Mouse (Mus musculus): ENCODE data around the gene Lrrc40. TPM values are rescaled to one million over a fixed set of nuclear protein-coding genes. Genes with fewer than 3 reads are reported as not detected.

Lrrc40 gene
- total RNA-seq (2012; rRNA removed) (61.3 and 64.3 TPM in 2 replicates), total RNA-seq (2014; rRNA removed) (232 and 247 TPM in 2 replicates), polyA plus RNA-seq (2012; ENCODE audit: insufficient read length, low read depth) (94.6 and 144 TPM in 2 replicates)

GRCm38 (mm10) chr3:158036329-158036988 is at the start of gene Lrrc40, which contains the start of gene Srsf11:
Gene Lrrc40, plus strand, starts transcription at chr3:158036662.
Gene Srsf11, minus strand, starts transcription at chr3:158036639.
- H3K4me1 ChIP-seq (ENCODE audit: control insufficient read depth in 1 of 2, insufficient read depth in 2 of 2) = peaks cover 4 to 68% of the 10 kb centered on the region in 2 experiments
- peak within 1 kb of the TSS; percentile 84 for H3K9ac ChIP-seq (ENCODE audit: insufficient read depth, low read depth)
- peak within 1 kb of the TSS; percentile 78 to 96 (median 87) for H3K4me3 ChIP-seq (replicated peaks in 1 of 3; ENCODE audit: low read depth in 2 of 3, low read length in 2 of 3, poor library complexity in 1 of 3)
- peaks cover 81% of the 10 kb centered on the region for H3K79me2 ChIP-seq (replicated peaks; ENCODE audit: control insufficient read depth, extremely low read depth, insufficient read depth, poor library complexity, severe bottlenecking)
- H3K27me3 ChIP-seq (replicated peaks) = no peaks in the 10 kb centered on the region
- peak; percentile 100 for DNase-seq (ENCODE audit: extremely low read depth)
- in situ Hi-C loops (cut with MboI; ENCODE audit: low pct_ligation_motif_present, low pct_unique_long_range_greater_than_20kb, low sequenced_read_pairs) = no loop called here
- peak within 1 kb of the TSS; percentile 96 for H3K4me2 ChIP-seq (ENCODE audit: insufficient read depth, low read depth, poor library complexity, severe bottlenecking)
- dilution Hi-C loops (cut with MboI; ENCODE audit: extremely low pct_ligation_motif_present, extremely low pct_unique_long_range_greater_than_20kb, low sequenced_read_pairs) = no loop called here
- H3K9me3 ChIP-seq (replicated peaks; ENCODE audit: low read length) = no peaks in the 10 kb centered on the region
- no peak for TF ChIP-seq BHLHE40 (IDR thresholded peaks at IDR 0.05; ENCODE audit: low read depth, low read length)
- TF ChIP-seq JUND (conservative IDR thresholded peaks at IDR 0.05; ENCODE audit: low read depth, low read length) = no peak
- no peak for TF ChIP-seq ZNF384 (IDR thresholded peaks at IDR 0.05; ENCODE audit: low read depth, low read length)
- TF ChIP-seq ZC3H11A (IDR thresholded peaks at IDR 0.05; ENCODE audit: low read depth, low read length) = no peak
- peak; percentile 3; the same call in 1 of the 2 replicates for TF ChIP-seq JUN (IDR thresholded peaks at IDR 0.05; ENCODE audit: insufficient read depth, low read depth, low read length)
- no peak for TF ChIP-seq RCOR1 (conservative IDR thresholded peaks at IDR 0.05; ENCODE audit: low read depth, low read length)
- TF ChIP-seq MEF2A (IDR thresholded peaks at IDR 0.05; ENCODE audit: borderline replicate concordance, low read depth, low read length) = peak; percentile 86
- TF ChIP-seq NELFE (IDR thresholded peaks at IDR 0.05; ENCODE audit: low read depth, low read length) = peak; percentile 93
- TF ChIP-seq NRF1 (IDR thresholded peaks at IDR 0.05; ENCODE audit: low read depth, low read length) = peak; percentile 74
- no peak for TF ChIP-seq SMC3 (IDR thresholded peaks at IDR 0.05; ENCODE audit: low read depth, low read length)
- TF ChIP-seq SIN3A (IDR thresholded peaks at IDR 0.05; ENCODE audit: low read length) = peak; percentile 97
- peak; percentile 95 for TF ChIP-seq HCFC1 (IDR thresholded peaks at IDR 0.05; ENCODE audit: low read depth, low read length)
- peak; percentile 95 for TF ChIP-seq KAT2A (IDR thresholded peaks at IDR 0.05; ENCODE audit: insufficient replicate concordance, low read length)
- peak; percentile 90; the same call in 1 of the 2 replicates for TF ChIP-seq POLR2AphosphoS2 (IDR thresholded peaks at IDR 0.05; ENCODE audit: low read depth, low read length)
- peak; percentile 97 for TF ChIP-seq POLR2A (IDR thresholded peaks at IDR 0.05; ENCODE audit: low read depth, low read length)
- TF ChIP-seq ZMIZ1 (IDR thresholded peaks at IDR 0.05; ENCODE audit: low read depth, low read length) = peak; percentile 86; the same call in 1 of the 2 replicates
- TF ChIP-seq MAZ (IDR thresholded peaks at IDR 0.05; ENCODE audit: low read depth, low read length) = peak; percentile 80; the same call in 1 of the 2 replicates
- peak; percentile 93 for TF ChIP-seq ELF1 (IDR thresholded peaks at IDR 0.05; ENCODE audit: low read depth, low read length)
- TF ChIP-seq USF1 (IDR thresholded peaks at IDR 0.05; ENCODE audit: low read depth, low read length) = no peak; the same call in 1 of the 2 replicates
- no peak for TF ChIP-seq USF2 (conservative IDR thresholded peaks at IDR 0.05; ENCODE audit: low read depth, low read length)
- TF ChIP-seq MAX (IDR thresholded peaks at IDR 0.05; ENCODE audit: low read length) = peak; percentile 92
- no peak for TF ChIP-seq RAD21 (IDR thresholded peaks at IDR 0.05; ENCODE audit: low read depth, low read length)
- peak; percentile 92 for TF ChIP-seq IRF4 (IDR thresholded peaks at IDR 0.05; ENCODE audit: low read depth, low read length)
- 0 out of 2 replicates have a peak, but pooled peaks have one; percentile 87 for TF ChIP-seq E2F4 (IDR thresholded peaks at IDR 0.05; ENCODE audit: insufficient replicate concordance, low read depth, low read length)
- peak; percentile 90 for TF ChIP-seq MYC (IDR thresholded peaks at IDR 0.05; ENCODE audit: low read depth, low read length)
- TF ChIP-seq MXI1 (IDR thresholded peaks at IDR 0.05; ENCODE audit: low read depth, low read length) = peak; percentile 96
- TF ChIP-seq EP300 (IDR thresholded peaks at IDR 0.05; ENCODE audit: low read length) = no peak
- peak; percentile 98 for TF ChIP-seq TCF12 (IDR thresholded peaks at IDR 0.05; ENCODE audit: low read depth, low read length)
- TF ChIP-seq PAX5 (IDR thresholded peaks at IDR 0.05; ENCODE audit: low read length) = no peak
- peak; percentile 64 for TF ChIP-seq ETS1 (conservative IDR thresholded peaks at IDR 0.05; ENCODE audit: low read depth, low read length)
- TF ChIP-seq MAFK (IDR thresholded peaks at IDR 0.05; ENCODE audit: insufficient replicate concordance, low read length) = no peak
- no peak for TF ChIP-seq CHD2 (IDR thresholded peaks at IDR 0.05; ENCODE audit: low read length)
- TF ChIP-seq UBTF (IDR thresholded peaks at IDR 0.05; ENCODE audit: low read depth, low read length) = peak; percentile 88
- peak; percentile 97 for TF ChIP-seq GABPA (IDR thresholded peaks at IDR 0.05; ENCODE audit: insufficient replicate concordance, low read depth, low read length)
- TF ChIP-seq CHD1 (IDR thresholded peaks at IDR 0.05; ENCODE audit: low read depth, low read length) = no peak
- TF ChIP-seq CTCF (conservative IDR thresholded peaks at IDR 0.05 in 1 of 2, IDR thresholded peaks at IDR 0.05 in 1 of 2; ENCODE audit: low read depth in 2 of 2, low read length in 2 of 2) = no peak
- peak; percentile 12; the same call in 1 of the 2 replicates for TF ChIP-seq ZKSCAN1 (IDR thresholded peaks at IDR 0.05; ENCODE audit: borderline replicate concordance, low read depth, low read length)
- peak; percentile 84 for TF ChIP-seq TBP (conservative IDR thresholded peaks at IDR 0.05; ENCODE audit: low read depth, low read length)
- H3K36me3 ChIP-seq (replicated peaks in 1 of 2; ENCODE audit: control insufficient read depth in 1 of 2, insufficient read depth in 1 of 2, low read length in 1 of 2) = peaks cover 0 to 27% of the 10 kb centered on the region in 2 experiments
- H3K27ac ChIP-seq (ENCODE audit: insufficient read depth, low read depth) = peak within 1 kb of the TSS; percentile 81
